Mouse (Mus musculus) embryo, embryonic 11 days (tissue): ENCODE results near the gene Hivep2.
A peak's percentile ranks its signal among the peaks of the same experiment; 100 is the strongest.

Experiments used
- DNase-seq: peaks from one replicate; pipeline ENCODE4 v3.0.0-alpha.2; 2015

Gene Hivep2

DNA sequence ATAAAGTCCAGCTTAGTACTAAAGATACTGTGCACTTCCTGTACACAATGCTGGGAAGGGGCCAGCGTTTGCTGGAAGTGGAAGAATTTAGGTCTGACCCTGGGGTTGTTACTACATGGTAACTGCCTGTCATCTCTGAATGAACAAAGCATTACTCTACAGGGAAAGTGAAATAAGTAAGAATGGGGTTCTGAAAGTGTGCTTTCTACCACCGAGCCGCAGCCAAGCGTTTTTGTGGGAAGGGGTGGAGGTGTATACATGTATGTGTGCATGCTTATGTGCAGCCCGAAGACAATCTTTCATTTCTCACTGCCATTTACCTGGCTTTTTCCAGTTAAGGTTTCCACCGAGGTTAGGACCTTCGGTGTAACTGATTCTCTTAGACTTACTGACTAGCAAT lies 121.4 kb downstream of the Hivep2 start:
- no peak for DNase-seq

DNA sequence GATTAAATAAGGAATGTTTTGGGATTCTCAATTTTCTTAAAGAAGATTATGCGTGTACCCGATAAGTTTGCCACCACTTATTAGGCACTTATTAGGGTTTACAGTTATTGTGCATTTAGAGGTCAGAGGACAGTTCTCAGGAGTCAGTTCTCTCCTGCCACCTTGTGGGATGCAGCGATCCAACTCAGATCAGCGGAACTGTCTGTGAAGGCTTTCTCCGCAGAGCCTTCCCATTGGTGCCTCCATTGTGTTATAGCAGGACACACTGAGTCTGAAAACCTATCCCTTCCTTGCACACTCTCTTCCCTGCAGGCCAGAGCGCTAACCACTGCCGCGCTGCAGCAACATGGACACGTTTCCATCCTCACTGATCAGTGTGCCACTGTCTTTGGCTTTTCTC lies 123.6 kb downstream of the Hivep2 start:
- DNase-seq, result peak; percentile 55

DNA sequence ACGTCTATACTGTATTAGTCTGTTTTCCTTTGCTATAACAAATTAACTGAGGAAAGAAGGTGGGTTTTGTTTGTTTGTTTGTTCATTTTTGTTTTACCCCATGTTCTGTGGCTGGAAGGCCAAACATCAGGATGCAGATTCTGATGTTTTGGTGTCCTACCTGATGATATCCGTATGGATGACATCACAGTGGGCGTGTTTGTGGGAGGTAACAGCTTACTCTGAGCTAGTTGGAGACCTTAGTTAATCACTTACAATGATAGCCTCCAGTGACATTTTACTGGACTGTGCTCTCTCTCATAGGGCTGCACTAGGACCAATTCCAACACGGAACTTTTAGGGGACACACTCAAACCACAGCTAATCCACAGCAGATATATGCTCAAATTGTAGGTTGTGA lies 128.2 kb downstream of the Hivep2 start:
- no peak for DNase-seq

DNA sequence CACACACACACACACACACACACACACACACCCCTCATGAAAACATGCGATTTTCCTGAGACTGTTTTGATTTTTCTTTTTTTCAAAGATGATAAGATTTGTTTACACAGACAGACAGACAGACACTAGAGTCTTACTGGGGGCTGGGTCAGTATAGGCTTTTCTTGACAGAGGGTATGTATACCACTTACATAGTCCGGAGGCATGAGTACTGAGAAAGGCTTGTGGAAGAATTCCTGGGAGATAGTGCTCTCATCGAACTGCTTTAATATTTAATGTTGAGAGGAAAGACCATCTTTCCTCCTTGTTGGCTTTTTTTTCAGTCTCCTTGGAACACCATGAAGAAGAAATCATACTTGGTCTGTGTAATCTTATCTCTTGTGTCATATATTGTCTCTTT lies 130.2 kb downstream of the Hivep2 start:
- DNase-seq, result no peak

- no peak for DNase-seq
These were observed 133.3 kb downstream of the Hivep2 start for GRCm38 (mm10) chr10:14099182-14099581.

- DNase-seq, result no peak
These were observed 134.2 kb downstream of the Hivep2 start for GRCm38 (mm10) chr10:14100041-14100440.

- DNase-seq, result no peak
These were observed 135.0 kb downstream of the Hivep2 start for GRCm38 (mm10) chr10:14100847-14101246.

DNA sequence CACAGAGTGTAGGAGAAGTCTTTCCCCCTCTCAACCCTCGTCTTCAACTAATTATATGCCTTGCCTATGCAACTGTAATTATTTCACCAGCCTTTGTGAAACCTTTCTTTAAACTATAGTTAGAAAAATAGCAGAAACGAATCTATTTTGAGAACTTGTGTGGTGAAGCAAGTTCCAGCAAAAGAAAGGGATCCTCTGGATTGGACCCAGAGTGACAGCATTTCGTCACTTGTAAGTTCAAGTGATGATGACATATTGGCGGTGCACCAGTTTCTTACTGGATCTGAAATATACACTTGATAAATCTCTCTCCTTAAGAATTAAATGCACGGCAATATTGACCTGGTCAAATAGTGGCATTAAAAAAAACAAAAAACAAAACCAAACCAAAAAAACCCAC lies 136.1 kb downstream of the Hivep2 start:
- no peak for DNase-seq

DNA sequence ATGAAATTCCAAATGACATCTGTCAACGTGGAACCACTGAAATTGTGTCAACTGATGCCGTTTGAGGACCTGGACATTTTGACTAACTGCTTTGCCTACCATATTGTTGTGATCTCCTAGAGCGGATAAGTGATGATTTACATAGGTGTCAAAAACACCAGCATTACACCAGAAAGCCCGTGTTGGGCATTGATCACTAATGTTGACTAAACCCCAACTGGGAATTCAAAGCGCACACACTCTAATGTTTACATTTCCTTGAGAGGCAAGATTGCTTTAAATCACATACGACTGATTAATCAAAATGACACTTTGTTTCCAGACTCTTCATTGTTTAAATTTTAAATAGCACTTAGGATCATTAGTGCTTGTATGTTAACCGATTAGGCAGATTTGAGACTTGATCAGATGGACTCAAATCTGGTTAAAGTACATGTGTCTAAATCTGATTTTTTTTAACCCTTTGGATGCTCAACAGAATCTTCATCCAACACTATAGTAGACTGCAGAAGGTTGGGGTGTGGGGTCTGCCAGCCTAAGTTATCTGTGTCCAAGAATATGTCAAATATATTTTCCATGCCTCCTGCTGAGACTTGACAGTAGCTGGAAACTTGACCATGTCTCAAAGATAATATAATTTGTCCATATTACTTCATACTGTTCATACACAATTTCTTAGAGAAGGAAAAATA lies 142.3 kb downstream of the Hivep2 start:
- DNase-seq, result no peak

DNA sequence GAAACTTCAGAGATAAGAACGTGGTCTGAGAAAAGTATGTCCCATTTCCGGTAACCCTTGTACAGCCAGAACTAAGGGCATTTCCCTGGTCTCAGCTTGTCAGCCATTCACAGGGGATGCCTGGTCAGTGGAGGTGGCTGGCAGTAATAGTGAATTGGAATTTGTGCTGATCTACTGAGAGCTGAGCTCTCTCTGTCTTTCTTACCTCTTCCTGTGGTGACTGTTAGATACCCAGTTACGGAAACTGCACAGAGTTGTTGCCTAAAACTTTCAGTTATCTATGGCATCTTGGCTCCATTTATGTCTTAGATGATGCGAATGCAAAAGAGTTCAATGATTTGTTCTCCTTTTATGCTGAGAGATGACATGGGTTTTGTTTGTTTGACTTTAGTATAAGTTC lies 150.0 kb downstream of the Hivep2 start:
- no peak for DNase-seq

- no peak for DNase-seq
These were observed 151.1 kb downstream of the Hivep2 start for GRCm38 (mm10) chr10:14116978-14117377.

GRCm38 (mm10) chr10:14119201-14119600 lies 153.3 kb downstream of the Hivep2 start:
- DNase-seq, result no peak

GRCm38 (mm10) chr10:14120512-14120911 lies 154.6 kb downstream of the Hivep2 start:
- no peak for DNase-seq

- DNase-seq, result no peak
These were observed 162.0 kb downstream of the Hivep2 start for GRCm38 (mm10) chr10:14127826-14128225.

DNA sequence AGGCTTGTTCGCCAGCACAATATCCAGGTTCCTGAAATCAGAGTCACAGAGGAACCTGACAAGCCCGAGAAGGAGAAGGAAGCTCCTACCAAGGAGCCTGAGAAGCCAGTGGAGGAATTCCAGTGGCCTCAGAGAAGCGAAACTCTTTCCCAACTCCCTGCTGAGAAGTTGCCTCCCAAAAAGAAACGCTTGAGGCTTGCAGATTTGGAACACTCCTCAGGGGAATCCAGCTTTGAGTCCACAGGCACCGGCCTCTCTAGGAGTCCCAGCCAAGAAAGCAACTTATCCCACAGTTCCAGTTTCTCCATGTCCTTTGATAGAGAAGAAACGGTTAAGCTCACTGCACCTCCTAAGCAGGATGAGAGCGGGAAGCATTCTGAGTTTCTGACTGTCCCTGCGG lies 164.4 kb downstream of the Hivep2 start:
- DNase-seq, result no peak

DNA sequence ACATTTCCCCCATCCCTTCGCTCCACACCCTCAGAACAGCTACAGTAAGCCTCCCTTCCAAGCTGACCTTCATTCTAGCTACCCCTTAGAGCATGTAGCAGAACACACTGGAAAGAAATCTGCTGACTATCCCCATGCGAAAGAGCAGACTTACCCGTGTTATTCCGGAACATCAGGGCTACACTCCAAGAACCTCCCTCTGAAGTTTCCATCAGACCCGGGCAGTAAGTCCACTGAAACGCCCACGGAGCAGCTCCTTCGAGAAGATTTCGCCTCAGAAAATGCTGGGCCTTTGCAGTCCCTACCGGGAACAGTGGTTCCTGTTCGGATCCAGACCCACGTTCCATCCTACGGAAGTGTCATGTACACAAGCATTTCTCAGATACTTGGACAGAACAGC lies 165.4 kb downstream of the Hivep2 start:
- no peak for DNase-seq

DNA sequence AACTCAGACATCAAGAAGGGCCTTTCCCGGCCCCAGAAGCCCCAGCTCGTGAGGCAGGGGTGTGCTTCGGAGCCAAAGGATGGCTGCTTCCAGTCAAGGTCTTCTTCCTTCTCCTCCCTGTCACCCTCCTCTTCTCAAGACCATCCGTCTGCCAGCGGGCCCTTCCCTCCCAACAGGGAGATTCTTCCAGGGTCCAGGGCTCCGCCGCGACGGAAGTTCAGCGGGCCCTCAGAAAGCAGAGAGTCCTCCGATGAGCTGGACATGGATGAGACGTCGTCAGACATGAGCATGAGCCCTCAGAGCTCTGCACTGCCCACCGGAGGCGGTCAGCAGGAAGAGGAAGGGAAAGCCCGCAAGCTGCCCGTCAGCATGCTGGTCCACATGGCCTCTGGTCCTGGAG lies 166.2 kb downstream of the Hivep2 start:
- DNase-seq, result no peak

- no peak for DNase-seq
These were observed 167.1 kb downstream of the Hivep2 start for GRCm38 (mm10) chr10:14132937-14133336.

DNA sequence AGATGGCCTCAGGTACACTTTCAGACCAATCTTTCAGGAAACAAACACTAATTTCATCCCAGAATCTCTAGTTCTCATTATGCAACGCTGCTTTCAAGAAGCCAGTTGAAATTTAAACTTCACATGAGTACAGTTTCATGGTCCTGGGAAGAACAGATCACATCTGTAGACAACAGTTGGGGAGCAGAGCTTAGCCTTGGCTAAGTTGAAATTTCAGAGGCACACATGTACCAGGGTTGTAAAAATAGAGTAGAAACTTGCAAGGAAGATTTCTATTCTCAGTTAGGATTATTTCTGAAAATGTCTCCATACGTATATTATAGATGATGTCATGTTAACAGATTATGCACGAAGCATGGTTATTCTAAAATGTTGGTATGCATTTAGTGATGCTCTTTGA lies 172.8 kb downstream of the Hivep2 start:
- DNase-seq, result no peak

DNA sequence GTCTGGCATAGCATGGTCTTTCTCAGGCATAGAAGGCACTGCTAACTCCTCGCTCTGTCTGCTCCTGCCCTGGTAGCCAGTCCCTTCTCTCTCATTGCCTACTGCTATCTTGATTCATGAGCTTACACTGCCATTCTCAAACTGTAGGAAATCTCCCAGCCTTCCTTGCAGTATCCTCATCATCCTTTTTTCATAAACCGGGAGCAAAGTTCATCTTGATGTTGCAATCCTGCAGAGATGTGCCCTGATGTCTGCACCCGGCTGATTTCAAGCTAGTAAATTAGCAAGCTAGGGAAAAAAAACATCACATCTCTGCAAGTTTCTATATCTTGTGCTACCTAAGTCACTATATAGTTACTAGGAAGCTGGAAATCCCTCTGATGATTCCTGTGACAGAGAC lies 179.0 kb downstream of the Hivep2 start:
- DNase-seq, result no peak

- DNase-seq, result peak; percentile 25
These were observed 199.0 kb downstream of the Hivep2 start for GRCm38 (mm10) chr10:14164829-14165228.

DNA sequence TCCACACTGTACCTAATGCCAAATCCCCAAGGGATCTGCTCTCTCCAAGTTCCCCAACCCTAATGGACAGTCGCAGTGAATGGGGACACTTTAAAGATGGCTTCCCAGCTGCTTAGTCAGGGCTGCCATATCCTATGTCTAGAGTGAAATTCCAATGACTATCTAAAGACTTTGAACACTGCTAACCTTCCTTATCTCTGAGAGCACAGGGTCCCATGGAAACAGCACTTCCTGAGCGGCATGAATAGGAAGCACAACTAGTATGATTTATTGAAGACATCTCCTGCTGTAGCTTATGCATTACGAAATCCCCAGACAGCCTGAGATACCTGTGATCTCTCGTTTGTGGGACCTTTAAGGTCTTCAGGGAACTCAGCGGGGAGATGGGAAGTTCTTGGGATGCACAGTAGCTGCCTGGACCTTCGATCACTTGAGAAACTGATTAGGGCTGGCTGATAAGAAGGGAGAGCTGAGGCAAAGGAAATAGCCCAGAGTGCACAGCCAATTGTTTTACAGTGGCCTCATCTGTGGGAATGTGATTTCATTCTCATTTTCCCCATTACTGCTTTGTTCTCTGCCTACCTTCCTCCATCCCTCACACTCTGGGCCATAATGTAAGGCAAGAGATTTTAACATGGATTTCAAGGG lies 202.4 kb downstream of the Hivep2 start:
- DNase-seq, result no peak

- DNase-seq, result no peak
These were observed 203.1 kb downstream of the Hivep2 start for GRCm38 (mm10) chr10:14168869-14169566.

- no peak for DNase-seq
These were observed 208.2 kb downstream of the Hivep2 start for GRCm38 (mm10) chr10:14174124-14174523.
